Mouse (Mus musculus): ENCODE measurements around the gene Ppp1r10. TPM values are rescaled to one million over a fixed set of nuclear protein-coding genes. Genes with fewer than 3 reads are reported as not detected.
A peak's percentile ranks its signal among the peaks of the same experiment; 100 is the strongest.

Gene Ppp1r10
- polyA plus RNA-seq, 1 experiment from 2014 or later, result 59.3 TPM

DNA sequence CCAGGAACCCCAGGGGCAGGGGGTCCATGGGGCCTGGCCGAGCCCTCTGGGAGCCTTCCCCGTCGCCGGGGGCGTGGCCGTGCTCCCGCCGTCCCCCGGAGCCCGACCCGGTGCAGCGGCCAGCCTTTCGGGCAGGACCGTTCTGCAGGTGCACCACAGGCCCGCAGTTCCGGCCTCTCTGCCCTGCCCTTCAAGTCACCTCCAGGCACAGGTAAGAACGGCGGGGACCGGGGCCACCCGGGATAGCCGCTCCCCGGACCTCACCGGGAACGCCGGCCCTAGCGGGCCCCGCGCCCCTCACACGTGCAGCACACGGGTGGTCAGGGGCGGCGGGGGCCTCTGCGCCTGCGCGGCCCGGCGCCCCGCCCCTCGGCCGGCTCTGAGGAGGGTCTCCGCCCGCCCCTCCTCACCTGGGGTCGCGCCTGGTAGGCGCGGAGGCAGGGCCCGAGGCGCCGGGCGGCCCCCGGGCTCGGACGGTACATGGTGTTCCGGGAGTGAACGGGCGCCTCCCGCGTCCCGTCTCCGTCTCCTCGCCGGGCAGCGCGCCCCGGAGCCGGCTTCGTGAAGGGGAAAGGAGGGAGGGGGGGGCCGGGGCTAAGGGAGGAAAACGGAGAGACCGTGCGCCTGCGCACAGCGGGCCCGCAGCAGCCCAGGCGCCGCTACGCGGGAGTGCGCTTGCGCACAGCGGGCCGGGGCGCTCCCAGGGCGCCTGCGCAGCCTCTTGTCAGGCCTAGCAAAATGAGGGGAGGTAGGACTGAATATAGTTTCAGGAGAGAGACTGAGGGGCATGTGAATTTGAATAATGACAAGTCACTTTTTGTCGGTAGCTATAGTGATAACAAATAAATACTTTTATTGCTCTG, 19.2 kb upstream of the Ppp1r10 start, which contains the start of gene 2310061I04Rik:
Gene 2310061I04Rik (minus strand): TSS at position 651 of the 863 bp plus-strand sequence.
- Histone ChIP-seq H3K9me3 (ENCODE audit: control insufficient read depth, low read length) (no peaks in the 10 kb centered on the region), H3K27ac (ENCODE audit: low read depth, low read length) (peak within 1 kb of the TSS; percentile 88), H3K36me3 (ENCODE audit: control insufficient read depth, insufficient read depth, low read length) (peaks cover 9% of the 10 kb centered on the region), H3K4me2 (ENCODE audit: low read depth, low read length, severe bottlenecking) (peak within 1 kb of the TSS; percentile 99), H3K27me3 (ENCODE audit: control insufficient read depth, insufficient read depth, low read length) (no peaks in the 10 kb centered on the region), H3K9ac (ENCODE audit: low read length) (peak within 1 kb of the TSS; percentile 82), H3K4me3 (ENCODE audit: low read depth, low read length) (peak within 1 kb of the TSS; percentile 72), H3K4me1 (replicated peaks; ENCODE audit: control insufficient read depth, insufficient read depth, low read length) (peaks cover 3% of the 10 kb centered on the region)
- ATAC-seq (replicated peaks; ENCODE audit: low FRiP score), result peak; percentile 94
- DNase-seq (ENCODE audit: low spot score), result peak; percentile 96
- WGBS, result under 1% methylated on average over 73 of the region's 86 CpGs

DNA sequence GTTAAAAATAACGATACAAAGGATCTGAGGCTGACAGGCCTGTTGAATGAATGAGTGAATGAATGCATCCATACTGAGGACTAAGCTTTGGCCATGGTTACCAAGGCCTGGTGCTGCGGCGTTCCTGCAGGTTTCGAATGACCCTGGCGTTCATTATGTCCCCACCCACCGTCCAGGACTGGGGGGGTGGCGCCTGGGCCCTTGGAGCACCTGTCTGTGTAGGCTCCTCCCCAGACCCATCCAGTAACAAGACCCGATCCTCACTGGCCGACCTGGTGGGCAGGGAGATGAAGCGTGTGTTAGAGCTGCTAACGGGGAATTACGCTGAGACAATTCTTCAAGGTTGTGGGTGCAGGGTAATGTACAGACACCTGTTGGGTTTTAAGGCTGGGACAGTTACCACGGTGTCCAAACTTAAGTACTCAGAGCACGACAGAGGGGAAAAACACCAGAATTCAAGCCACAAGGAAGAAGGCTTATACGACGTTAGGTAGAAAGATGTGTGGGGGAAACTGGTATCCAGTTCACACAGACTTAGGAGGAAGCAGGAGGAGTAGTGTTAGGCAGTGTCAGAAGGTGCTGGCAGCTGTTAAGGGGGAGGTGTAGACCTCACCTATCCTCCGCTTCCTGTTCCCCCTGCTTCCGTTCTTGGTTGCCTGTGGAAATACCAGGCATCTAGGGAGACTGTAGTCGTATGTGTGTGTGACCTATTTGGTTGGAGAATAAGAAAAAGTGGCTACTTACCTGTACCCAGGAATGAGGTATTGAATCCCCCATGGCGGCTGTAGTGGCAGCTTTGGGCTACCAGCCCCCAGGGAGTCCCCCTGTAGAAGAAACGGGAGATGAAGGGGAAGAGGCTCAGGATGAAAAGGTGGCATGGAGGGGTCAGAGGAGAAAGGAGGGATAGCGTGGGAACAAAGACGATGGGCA, 18.3 kb upstream of the Ppp1r10 start:
- Histone ChIP-seq H3K27me3 (ENCODE audit: control insufficient read depth, insufficient read depth, low read length) (no peaks in the 10 kb centered on the region), H3K4me2 (ENCODE audit: low read depth, low read length, severe bottlenecking) (peak overlapping the region; percentile 99; the same call in 1 of the 2 replicates), H3K36me3 (ENCODE audit: control insufficient read depth, insufficient read depth, low read length) (peaks cover 4% of the 10 kb centered on the region), H3K4me1 (replicated peaks; ENCODE audit: control insufficient read depth, insufficient read depth, low read length) (peaks cover 3% of the 10 kb centered on the region), H3K27ac (ENCODE audit: low read depth, low read length) (no peak overlapping the region; the same call in 1 of the 2 replicates), H3K4me3 (ENCODE audit: low read depth, low read length) (peak overlapping the region; percentile 72), H3K9me3 (ENCODE audit: control insufficient read depth, low read length) (no peaks in the 10 kb centered on the region), H3K9ac (ENCODE audit: low read length) (peak overlapping the region; percentile 30; the same call in 1 of the 2 replicates)
- WGBS, result 43% methylated on average over 23 of the region's 23 CpGs
- ATAC-seq (replicated peaks; ENCODE audit: low FRiP score) (peak; percentile 51), DNase-seq (ENCODE audit: low spot score) (peak; percentile 63)

- ATAC-seq (replicated peaks; ENCODE audit: low FRiP score) (no peak), DNase-seq (ENCODE audit: low spot score) (no peak)
- no peak overlapping the region for H3K4me3 ChIP-seq (ENCODE audit: low read depth, low read length)
- H3K4me2 ChIP-seq (ENCODE audit: low read depth, low read length, severe bottlenecking), result no peak overlapping the region
- peaks cover 3% of the 10 kb centered on the region for H3K4me1 ChIP-seq (replicated peaks; ENCODE audit: control insufficient read depth, insufficient read depth, low read length)
- H3K9ac ChIP-seq (ENCODE audit: low read length), result no peak overlapping the region
- H3K36me3 ChIP-seq (ENCODE audit: control insufficient read depth, insufficient read depth, low read length), result peaks cover 5% of the 10 kb centered on the region; the same call in 1 of the 2 replicates
- H3K9me3 ChIP-seq (ENCODE audit: control insufficient read depth, low read length), result no peaks in the 10 kb centered on the region
- WGBS, result 82% methylated on average over 3 of the region's 3 CpGs
- no peaks in the 10 kb centered on the region for H3K27me3 ChIP-seq (ENCODE audit: control insufficient read depth, insufficient read depth, low read length)
- H3K27ac ChIP-seq (ENCODE audit: low read depth, low read length), result no peak overlapping the region
Observed at GRCm38 (mm10) chr17:35900636-35901035, 15.6 kb upstream of the Ppp1r10 start.

GRCm38 (mm10) chr17:35903343-35903991, 12.8 kb upstream of the Ppp1r10 start:
- no peak for ATAC-seq (replicated peaks; ENCODE audit: low FRiP score)
- H3K27ac ChIP-seq (ENCODE audit: low read depth, low read length), result no peak overlapping the region
- no peak overlapping the region for H3K9ac ChIP-seq (ENCODE audit: low read length)
- no peaks in the 10 kb centered on the region for H3K4me1 ChIP-seq (replicated peaks; ENCODE audit: control insufficient read depth, insufficient read depth, low read length)
- WGBS, result 92% methylated on average over 9 of the region's 9 CpGs
- H3K9me3 ChIP-seq (ENCODE audit: control insufficient read depth, low read length), result no peaks in the 10 kb centered on the region
- H3K27me3 ChIP-seq (ENCODE audit: control insufficient read depth, insufficient read depth, low read length), result no peaks in the 10 kb centered on the region
- no peak overlapping the region for H3K4me2 ChIP-seq (ENCODE audit: low read depth, low read length, severe bottlenecking)
- peaks cover 5% of the 10 kb centered on the region; the same call in 1 of the 2 replicates for H3K36me3 ChIP-seq (ENCODE audit: control insufficient read depth, insufficient read depth, low read length)
- H3K4me3 ChIP-seq (ENCODE audit: low read depth, low read length), result no peak overlapping the region
- no peak for DNase-seq (ENCODE audit: low spot score)

DNA sequence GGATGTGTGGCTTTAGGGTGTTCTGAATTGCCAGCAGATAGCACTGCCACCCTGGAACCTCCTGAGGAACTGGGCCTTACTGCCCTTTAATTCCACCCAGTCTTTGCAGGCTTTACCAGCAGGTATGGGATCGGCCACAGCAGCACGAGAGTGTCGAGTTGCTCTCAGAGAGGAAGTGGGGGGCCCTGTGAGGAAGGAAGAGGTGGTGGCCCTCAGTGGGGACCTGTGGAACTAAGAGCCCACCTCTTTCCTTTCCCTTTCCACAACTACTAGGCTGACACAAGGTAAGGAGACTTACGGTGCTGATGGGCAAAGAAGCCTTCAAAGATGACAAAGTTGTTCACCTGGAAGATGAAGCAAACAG, 12.3 kb upstream of the Ppp1r10 start:
- ATAC-seq (replicated peaks; ENCODE audit: low FRiP score), result no peak
- no peak for DNase-seq (ENCODE audit: low spot score)
- H3K4me2 ChIP-seq (ENCODE audit: low read depth, low read length, severe bottlenecking), result no peak overlapping the region
- no peak overlapping the region for H3K4me3 ChIP-seq (ENCODE audit: low read depth, low read length)
- no peak overlapping the region for H3K27ac ChIP-seq (ENCODE audit: low read depth, low read length)
- WGBS, result 88% methylated on average over 4 of the region's 4 CpGs
- H3K27me3 ChIP-seq (ENCODE audit: control insufficient read depth, insufficient read depth, low read length), result no peaks in the 10 kb centered on the region
- H3K9ac ChIP-seq (ENCODE audit: low read length), result no peak overlapping the region
- H3K9me3 ChIP-seq (ENCODE audit: control insufficient read depth, low read length), result no peaks in the 10 kb centered on the region
- peaks cover 5% of the 10 kb centered on the region; the same call in 1 of the 2 replicates for H3K36me3 ChIP-seq (ENCODE audit: control insufficient read depth, insufficient read depth, low read length)
- peaks cover 3% of the 10 kb centered on the region; the same call in 1 of the 2 replicates for H3K4me1 ChIP-seq (replicated peaks; ENCODE audit: control insufficient read depth, insufficient read depth, low read length)

DNA sequence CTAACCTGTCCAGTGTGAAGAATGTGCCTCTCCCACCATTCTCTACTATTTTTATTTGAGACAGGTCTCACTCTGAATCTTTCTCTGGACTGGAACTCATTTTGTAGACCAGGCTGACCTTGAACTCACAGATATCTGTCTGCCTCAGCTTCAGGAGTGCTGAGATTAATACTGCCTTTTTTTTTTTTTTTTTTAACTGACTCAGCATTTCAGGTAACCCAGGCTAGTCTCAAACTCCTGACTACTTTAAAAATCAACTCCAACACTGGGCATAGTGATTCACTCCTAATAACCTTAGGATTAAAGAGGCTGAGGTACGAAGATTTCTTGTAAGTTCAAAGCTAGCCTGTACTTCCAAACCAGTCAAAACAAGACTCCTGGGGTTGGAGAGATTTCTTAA, 10.6 kb upstream of the Ppp1r10 start:
- Histone ChIP-seq H3K4me1 (replicated peaks; ENCODE audit: control insufficient read depth, insufficient read depth, low read length) (peaks cover 5% of the 10 kb centered on the region; the same call in 1 of the 2 replicates), H3K9ac (ENCODE audit: low read length) (no peak overlapping the region), H3K36me3 (ENCODE audit: control insufficient read depth, insufficient read depth, low read length) (peaks cover 5% of the 10 kb centered on the region; the same call in 1 of the 2 replicates), H3K4me3 (ENCODE audit: low read depth, low read length) (no peak overlapping the region), H3K27ac (ENCODE audit: low read depth, low read length) (no peak overlapping the region), H3K4me2 (ENCODE audit: low read depth, low read length, severe bottlenecking) (no peak overlapping the region), H3K9me3 (ENCODE audit: control insufficient read depth, low read length) (no peaks in the 10 kb centered on the region), H3K27me3 (ENCODE audit: control insufficient read depth, insufficient read depth, low read length) (no peaks in the 10 kb centered on the region)
- DNase-seq (ENCODE audit: low spot score) (no peak), ATAC-seq (replicated peaks; ENCODE audit: low FRiP score) (no peak)
- WGBS, result 95% methylated on average over 1 of the region's 1 CpGs

DNA sequence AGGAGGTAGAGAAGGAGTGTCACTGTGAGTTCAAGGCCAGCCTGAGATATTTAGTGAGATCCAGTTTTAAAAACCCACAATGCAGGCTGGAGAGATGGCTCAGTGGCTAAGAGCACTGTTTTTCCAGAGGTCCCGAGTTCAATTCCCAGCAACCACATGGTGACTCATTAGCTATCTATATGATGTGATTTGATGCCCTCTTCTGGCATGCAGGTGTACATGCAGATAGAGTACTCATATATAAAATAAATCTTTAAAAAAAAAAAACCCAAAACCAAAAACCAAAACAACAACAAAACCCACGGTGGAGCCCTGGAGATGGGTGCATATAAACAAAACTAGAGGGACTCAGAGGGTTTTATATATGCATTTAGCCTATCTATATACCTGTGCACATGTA, 8.6 kb upstream of the Ppp1r10 start:
- no peak overlapping the region for H3K9ac ChIP-seq (ENCODE audit: low read length)
- H3K27ac ChIP-seq (ENCODE audit: low read depth, low read length), result no peak overlapping the region
- peaks cover 6% of the 10 kb centered on the region; the same call in 1 of the 2 replicates for H3K36me3 ChIP-seq (ENCODE audit: control insufficient read depth, insufficient read depth, low read length)
- no peaks in the 10 kb centered on the region for H3K9me3 ChIP-seq (ENCODE audit: control insufficient read depth, low read length)
- no peaks in the 10 kb centered on the region for H3K27me3 ChIP-seq (ENCODE audit: control insufficient read depth, insufficient read depth, low read length)
- peaks cover 5% of the 10 kb centered on the region; the same call in 1 of the 2 replicates for H3K4me1 ChIP-seq (replicated peaks; ENCODE audit: control insufficient read depth, insufficient read depth, low read length)
- H3K4me3 ChIP-seq (ENCODE audit: low read depth, low read length), result no peak overlapping the region
- WGBS, result 80% methylated on average over 2 of the region's 2 CpGs
- DNase-seq (ENCODE audit: low spot score) (no peak), ATAC-seq (replicated peaks; ENCODE audit: low FRiP score) (no peak)
- no peak overlapping the region for H3K4me2 ChIP-seq (ENCODE audit: low read depth, low read length, severe bottlenecking)

Data from forebrain, embryonic 11.5 days (tissue).